Mouse (Mus musculus): ENCODE results near the gene Rhox6. TPM values are rescaled to one million over a fixed set of nuclear protein-coding genes. Genes with fewer than 3 reads are reported as not detected.

Rhox6 gene
- polyA plus RNA-seq, 1 experiment from 2014 or later = not detected

Other genes starting within 250 kb of the Rhox6 start
- gene Rhox3f, start 245.9 kb upstream of the Rhox6 start, polyA plus RNA-seq (2014; fragmentation: Nextera tagmentation; extraction: Ambion mirVana) = not detected in 2 replicates
- gene Rhox4f, start 219.2 kb upstream of the Rhox6 start, polyA plus RNA-seq (2014; fragmentation: Nextera tagmentation; extraction: Ambion mirVana) = not detected in 2 replicates
- gene Rhox3g, start 198.3 kb upstream of the Rhox6 start, polyA plus RNA-seq (2014; fragmentation: Nextera tagmentation; extraction: Ambion mirVana) = not detected in 2 replicates
- not detected in 2 replicates for gene Rhox2g, start 183.4 kb upstream of the Rhox6 start, polyA plus RNA-seq (2014; fragmentation: Nextera tagmentation; extraction: Ambion mirVana)
- gene Rhox4g, start 175.6 kb upstream of the Rhox6 start, polyA plus RNA-seq (2014; fragmentation: Nextera tagmentation; extraction: Ambion mirVana) = 0.15 TPM in 1 of 2 replicates, not detected in the other
- not detected in 2 replicates for gene Rhox3h, start 158.1 kb upstream of the Rhox6 start, polyA plus RNA-seq (2014; fragmentation: Nextera tagmentation; extraction: Ambion mirVana)
- gene Rhox2h, start 153.6 kb upstream of the Rhox6 start, polyA plus RNA-seq (2014; fragmentation: Nextera tagmentation; extraction: Ambion mirVana) = not detected in 2 replicates
- gene Rhox5, start 22.1 kb upstream of the Rhox6 start, polyA plus RNA-seq (2014; fragmentation: Nextera tagmentation; extraction: Ambion mirVana) = 1.2 and 1.4 TPM in 2 replicates
- not detected in 2 replicates for gene Rhox7a, start 4.8 kb downstream of the Rhox6 start, polyA plus RNA-seq (2014; fragmentation: Nextera tagmentation; extraction: Ambion mirVana)
- gene Rhox8, start 52.0 kb downstream of the Rhox6 start, polyA plus RNA-seq (2014; fragmentation: Nextera tagmentation; extraction: Ambion mirVana) = 0.11 TPM in 1 of 2 replicates, not detected in the other
- not detected in 2 replicates for gene Rhox7b, start 70.3 kb downstream of the Rhox6 start, polyA plus RNA-seq (2014; fragmentation: Nextera tagmentation; extraction: Ambion mirVana)
- gene Rhox9, start 74.9 kb downstream of the Rhox6 start, polyA plus RNA-seq (2014; fragmentation: Nextera tagmentation; extraction: Ambion mirVana) = not detected in 2 replicates
- gene Btg1-ps1, start 191.9 kb downstream of the Rhox6 start, polyA plus RNA-seq (2014; fragmentation: Nextera tagmentation; extraction: Ambion mirVana) = not detected in 2 replicates
- not detected in 2 replicates for gene Btg1-ps2, start 216.2 kb downstream of the Rhox6 start, polyA plus RNA-seq (2014; fragmentation: Nextera tagmentation; extraction: Ambion mirVana)
- gene Rhox10, start 239.6 kb downstream of the Rhox6 start, polyA plus RNA-seq (2014; fragmentation: Nextera tagmentation; extraction: Ambion mirVana) = not detected in 2 replicates

Measured in midbrain, embryonic 11.5 days (tissue).